Mouse (Mus musculus): ENCODE measurements at regions not wholly inside any gene's neighbourhood (a gene's known extent, or its start where the extent isn't known, plus 50 kb on each side); places are given as distances from the start of the nearest gene placed in this dataset.

- no peaks in the 10 kb centered on the region for H3K9me3 ChIP-seq (ENCODE audit: control insufficient read depth, low read length)
- no peaks in the 10 kb centered on the region for H3K36me3 ChIP-seq (ENCODE audit: control insufficient read depth, insufficient read depth, low read length)
- H3K27me3 ChIP-seq (ENCODE audit: control insufficient read depth, insufficient read depth, low read length), result no peaks in the 10 kb centered on the region
- ATAC-seq (ENCODE audit: low FRiP score, low read depth), result no peak
- peaks cover 6% of the 10 kb centered on the region for H3K4me1 ChIP-seq (ENCODE audit: control insufficient read depth, insufficient read depth, low read length)
- TF ChIP-seq POLR2A (IDR thresholded peaks at IDR 0.05; ENCODE audit: borderline replicate concordance, extremely low read depth, insufficient read depth, insufficient read length), result no peak
- no peak overlapping the region for H3K27ac ChIP-seq (replicated peaks; ENCODE audit: low read depth, low read length)
- no peak overlapping the region for H3K9ac ChIP-seq (ENCODE audit: low read depth, low read length, severe bottlenecking)
- H3K4me3 ChIP-seq (replicated peaks; ENCODE audit: low read length), result no peak overlapping the region
- no peak for DNase-seq (ENCODE audit: low spot score)
- no peak overlapping the region for H3K4me2 ChIP-seq (replicated peaks; ENCODE audit: low read depth, low read length, severe bottlenecking)
- 81% methylated on average over 2 of the region's 2 CpGs for WGBS
Measured at GRCm38 (mm10) chr2:50533702-50534101, 237.1 kb upstream of the Mmadhc start.

- H3K27ac ChIP-seq (replicated peaks; ENCODE audit: low read depth, low read length), result no peak overlapping the region
- H3K4me3 ChIP-seq (replicated peaks; ENCODE audit: low read length), result no peak overlapping the region
- no peak overlapping the region for H3K4me2 ChIP-seq (replicated peaks; ENCODE audit: low read depth, low read length, severe bottlenecking)
- no peaks in the 10 kb centered on the region for H3K4me1 ChIP-seq (ENCODE audit: control insufficient read depth, insufficient read depth, low read length)
- ATAC-seq (ENCODE audit: low FRiP score, low read depth) (no peak), DNase-seq (ENCODE audit: low spot score) (no peak)
- H3K9ac ChIP-seq (ENCODE audit: low read depth, low read length, severe bottlenecking), result no peak overlapping the region
- no peak for TF ChIP-seq POLR2A (IDR thresholded peaks at IDR 0.05; ENCODE audit: borderline replicate concordance, extremely low read depth, insufficient read depth, insufficient read length)
- no peaks in the 10 kb centered on the region for H3K36me3 ChIP-seq (ENCODE audit: control insufficient read depth, insufficient read depth, low read length)
- no peaks in the 10 kb centered on the region for H3K9me3 ChIP-seq (ENCODE audit: control insufficient read depth, low read length)
- H3K27me3 ChIP-seq (ENCODE audit: control insufficient read depth, insufficient read depth, low read length), result no peaks in the 10 kb centered on the region
Measured at GRCm38 (mm10) chr2:50527425-50527824, 230.8 kb upstream of the Mmadhc start.

- 86% methylated on average over 10 of the region's 10 CpGs for WGBS
- no peak for ATAC-seq (ENCODE audit: low FRiP score, low read depth)
- Histone ChIP-seq H3K27ac (replicated peaks; ENCODE audit: low read depth, low read length) (no peak overlapping the region), H3K36me3 (ENCODE audit: control insufficient read depth, insufficient read depth, low read length) (no peaks in the 10 kb centered on the region), H3K9me3 (ENCODE audit: control insufficient read depth, low read length) (no peaks in the 10 kb centered on the region), H3K4me2 (replicated peaks; ENCODE audit: low read depth, low read length, severe bottlenecking) (no peak overlapping the region), H3K27me3 (ENCODE audit: control insufficient read depth, insufficient read depth, low read length) (no peaks in the 10 kb centered on the region), H3K9ac (ENCODE audit: low read depth, low read length, severe bottlenecking) (no peak overlapping the region), H3K4me1 (ENCODE audit: control insufficient read depth, insufficient read depth, low read length) (0 out of 2 replicates have a peak, but pooled peaks cover 2% of the 10 kb centered on the region), H3K4me3 (replicated peaks; ENCODE audit: low read length) (no peak overlapping the region)
- no peak for DNase-seq (ENCODE audit: low spot score)
- TF ChIP-seq POLR2A (IDR thresholded peaks at IDR 0.05; ENCODE audit: borderline replicate concordance, extremely low read depth, insufficient read depth, insufficient read length), result no peak
Measured at GRCm38 (mm10) chr2:50524838-50525615, 228.4 kb upstream of the Mmadhc start.

- no peak for DNase-seq (ENCODE audit: low spot score)
- 25% methylated on average over 8 of the region's 8 CpGs for WGBS
- H3K4me3 ChIP-seq (replicated peaks; ENCODE audit: low read length), result no peak overlapping the region
Measured at GRCm38 (mm10) chr2:50520169-50520568, 223.6 kb upstream of the Mmadhc start.

GRCm38 (mm10) chr2:50519129-50519504 is 222.5 kb upstream of the Mmadhc start:
- 41% methylated on average over 1 of the region's 1 CpGs for WGBS
- no peak for TF ChIP-seq POLR2A (IDR thresholded peaks at IDR 0.05; ENCODE audit: borderline replicate concordance, extremely low read depth, insufficient read depth, insufficient read length)
- Histone ChIP-seq H3K27ac (replicated peaks; ENCODE audit: low read depth, low read length) (no peak overlapping the region), H3K9me3 (ENCODE audit: control insufficient read depth, low read length) (no peaks in the 10 kb centered on the region), H3K36me3 (ENCODE audit: control insufficient read depth, insufficient read depth, low read length) (no peaks in the 10 kb centered on the region), H3K4me1 (ENCODE audit: control insufficient read depth, insufficient read depth, low read length) (0 out of 2 replicates have a peak, but pooled peaks cover 2% of the 10 kb centered on the region), H3K4me2 (replicated peaks; ENCODE audit: low read depth, low read length, severe bottlenecking) (no peak overlapping the region), H3K9ac (ENCODE audit: low read depth, low read length, severe bottlenecking) (no peak overlapping the region), H3K4me3 (replicated peaks; ENCODE audit: low read length) (no peak overlapping the region), H3K27me3 (ENCODE audit: control insufficient read depth, insufficient read depth, low read length) (no peaks in the 10 kb centered on the region)
- DNase-seq (ENCODE audit: low spot score) (no peak), ATAC-seq (ENCODE audit: low FRiP score, low read depth) (no peak)

More at GRCm38 (mm10) chr2:50520169-50520568, 223.6 kb upstream of the Mmadhc start:
- Histone ChIP-seq H3K27me3 (ENCODE audit: control insufficient read depth, insufficient read depth, low read length) (no peaks in the 10 kb centered on the region), H3K36me3 (ENCODE audit: control insufficient read depth, insufficient read depth, low read length) (no peaks in the 10 kb centered on the region), H3K9ac (ENCODE audit: low read depth, low read length, severe bottlenecking) (no peak overlapping the region), H3K4me2 (replicated peaks; ENCODE audit: low read depth, low read length, severe bottlenecking) (no peak overlapping the region), H3K4me1 (ENCODE audit: control insufficient read depth, insufficient read depth, low read length) (0 out of 2 replicates have a peak, but pooled peaks cover 2% of the 10 kb centered on the region), H3K27ac (replicated peaks; ENCODE audit: low read depth, low read length) (no peak overlapping the region), H3K9me3 (ENCODE audit: control insufficient read depth, low read length) (no peaks in the 10 kb centered on the region)
- TF ChIP-seq POLR2A (IDR thresholded peaks at IDR 0.05; ENCODE audit: borderline replicate concordance, extremely low read depth, insufficient read depth, insufficient read length), result no peak
- no peak for ATAC-seq (ENCODE audit: low FRiP score, low read depth)
